Mouse (Mus musculus): Measurements from ENCODE around the gene Rhbdf1. TPM values are rescaled to one million over a fixed set of nuclear protein-coding genes. Genes with fewer than 3 reads are reported as not detected.

Rhbdf1 gene
- polyA plus RNA-seq, 2 experiments: 3.0 to 5.8 TPM

DNA sequence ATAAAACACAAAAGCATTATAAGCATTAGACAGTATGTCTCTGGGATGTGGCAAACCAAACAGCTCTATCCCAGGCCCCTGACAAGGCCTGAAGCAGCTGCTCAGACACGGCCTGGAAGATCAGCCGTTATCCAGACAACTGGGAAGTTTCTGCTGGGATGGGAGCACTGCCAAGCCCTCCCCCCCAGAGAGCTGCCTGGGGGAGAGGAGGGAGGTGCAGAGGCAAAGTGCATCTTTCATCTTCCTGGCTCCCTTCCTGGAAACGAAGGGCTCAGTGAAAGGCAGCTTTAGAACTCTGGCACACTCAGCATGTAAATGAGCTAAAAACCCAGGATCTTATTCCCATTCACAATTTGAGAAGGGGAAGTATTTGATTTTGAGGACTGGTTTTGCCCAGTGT lies 13.5 kb upstream of the Rhbdf1 start:
- peaks cover 0 to 18% of the 10 kb centered on the region in 2 experiments; a peak in 3 of 4 replicates for H3K4me1 ChIP-seq (replicated peaks; ENCODE audit: control insufficient read depth in 2 of 2, insufficient read depth in 2 of 2, low read length in 1 of 2)
- TF ChIP-seq CTCF (IDR thresholded peaks at IDR 0.05; ENCODE audit: low read depth) (no peak), EP300 (IDR thresholded peaks at IDR 0.05; ENCODE audit: low read depth) (no peak)
- 80% methylated on average over 3 of the region's 3 CpGs for WGBS (ENCODE audit: insufficient replicate concordance)
- ATAC-seq (ENCODE audit: insufficient read depth): no peak
- no peaks in the 10 kb centered on the region for H3K9me3 ChIP-seq (ENCODE audit: control insufficient read depth, low read length)
- H3K4me2 ChIP-seq (ENCODE audit: low read depth): no peak overlapping the region
- H3K36me3 ChIP-seq (replicated peaks; ENCODE audit: control insufficient read depth, insufficient read depth, low read depth): peaks cover 85% of the 10 kb centered on the region
- no peak overlapping the region; the same call in 1 of the 2 replicates for H3K27ac ChIP-seq
- H3K9ac ChIP-seq (replicated peaks): no peak overlapping the region
- DNase-seq (ENCODE audit: low read depth in 3 of 3, low spot score in 3 of 3): no peak
- no peak overlapping the region for H3K4me3 ChIP-seq (ENCODE audit: insufficient read depth in 1 of 2, low read depth in 2 of 2, low read length in 2 of 2)
- no peaks in the 10 kb centered on the region for H3K27me3 ChIP-seq (ENCODE audit: control insufficient read depth, insufficient read depth, low read length)

DNA sequence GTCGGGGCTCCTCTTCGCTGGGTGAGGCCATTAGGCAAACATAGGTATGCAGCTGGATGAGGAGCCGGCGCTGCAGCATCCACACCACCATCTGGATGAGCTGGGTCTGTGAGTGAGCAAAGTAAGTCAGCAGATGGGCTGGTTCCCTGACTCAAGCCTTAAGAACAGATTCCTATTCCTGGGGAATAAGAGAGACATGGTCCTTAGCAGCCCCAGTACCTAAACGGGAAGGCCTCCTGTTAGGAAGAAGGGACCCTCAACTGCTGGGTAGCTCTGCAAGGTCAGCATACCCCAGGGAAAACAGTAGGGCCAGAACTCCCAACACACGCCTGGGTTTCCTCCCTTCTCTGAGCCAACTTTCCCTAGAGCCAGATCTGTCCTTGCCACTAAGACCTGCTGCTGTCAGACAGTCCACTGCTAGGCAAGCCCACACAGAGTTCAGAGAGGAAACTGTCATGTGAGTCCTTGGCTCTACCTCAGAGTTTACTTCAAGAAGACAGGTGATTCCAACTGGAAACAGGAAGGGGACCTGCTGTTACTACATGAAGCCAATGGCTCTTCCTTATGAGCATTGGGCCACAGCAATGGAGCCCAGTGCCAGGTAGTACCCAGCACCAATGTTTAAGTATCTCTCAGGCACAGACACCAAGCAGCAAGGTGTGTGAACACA lies 12.9 kb upstream of the Rhbdf1 start:
- DNase-seq (ENCODE audit: low read depth in 3 of 3, low spot score in 3 of 3) (no peak), ATAC-seq (ENCODE audit: insufficient read depth) (no peak)
- no peak overlapping the region for H3K9ac ChIP-seq (replicated peaks)
- H3K4me1 ChIP-seq (replicated peaks; ENCODE audit: control insufficient read depth in 2 of 2, insufficient read depth in 2 of 2, low read length in 1 of 2): peaks cover 0 to 17% of the 10 kb centered on the region in 2 experiments; a peak in 3 of 4 replicates
- H3K4me3 ChIP-seq (ENCODE audit: insufficient read depth in 1 of 2, low read depth in 2 of 2, low read length in 2 of 2): no peak overlapping the region
- 93% methylated on average over 6 of the region's 6 CpGs for WGBS (ENCODE audit: insufficient replicate concordance)
- no peaks in the 10 kb centered on the region for H3K27me3 ChIP-seq (ENCODE audit: control insufficient read depth, insufficient read depth, low read length)
- H3K27ac ChIP-seq: peak overlapping the region; percentile 25
- TF ChIP-seq EP300 (IDR thresholded peaks at IDR 0.05; ENCODE audit: low read depth): no peak
- no peak for TF ChIP-seq CTCF (IDR thresholded peaks at IDR 0.05; ENCODE audit: low read depth)
- H3K9me3 ChIP-seq (ENCODE audit: control insufficient read depth, low read length): no peaks in the 10 kb centered on the region
- H3K4me2 ChIP-seq (ENCODE audit: low read depth): no peak overlapping the region
- peaks cover 86% of the 10 kb centered on the region for H3K36me3 ChIP-seq (replicated peaks; ENCODE audit: control insufficient read depth, insufficient read depth, low read depth)

DNA sequence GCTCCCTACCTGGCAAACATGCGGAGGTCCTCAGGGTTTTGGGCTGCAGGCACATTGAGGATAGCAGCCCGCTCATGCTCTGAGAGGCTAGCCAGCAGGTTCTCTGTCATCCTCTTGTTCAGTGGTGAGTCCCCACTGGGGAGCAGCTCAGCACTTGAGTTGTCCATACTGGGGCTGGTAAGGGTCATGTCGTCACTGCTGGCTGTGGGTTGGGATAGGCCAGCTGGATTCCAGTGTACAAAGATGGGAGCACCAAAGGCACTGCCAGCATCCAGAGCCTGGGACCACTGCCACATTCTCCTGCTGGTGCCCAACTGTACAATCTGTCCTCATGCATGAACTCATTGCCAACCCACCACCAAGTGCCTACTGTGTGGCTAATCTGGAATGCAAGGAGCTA lies 11.8 kb upstream of the Rhbdf1 start:
- Histone ChIP-seq H3K9me3 (ENCODE audit: control insufficient read depth, low read length) (no peaks in the 10 kb centered on the region), H3K4me3 (ENCODE audit: insufficient read depth in 1 of 2, low read depth in 2 of 2, low read length in 2 of 2) (no peak overlapping the region), H3K27ac (no peak overlapping the region), H3K9ac (replicated peaks) (no peak overlapping the region), H3K4me2 (ENCODE audit: low read depth) (no peak overlapping the region), H3K4me1 (replicated peaks; ENCODE audit: control insufficient read depth in 2 of 2, insufficient read depth in 2 of 2, low read length in 1 of 2) (peaks cover 0 to 17% of the 10 kb centered on the region in 2 experiments; a peak in 3 of 4 replicates), H3K27me3 (ENCODE audit: control insufficient read depth, insufficient read depth, low read length) (no peaks in the 10 kb centered on the region), H3K36me3 (replicated peaks; ENCODE audit: control insufficient read depth, insufficient read depth, low read depth) (peaks cover 78% of the 10 kb centered on the region)
- no peak for DNase-seq (ENCODE audit: low read depth in 3 of 3, low spot score in 3 of 3)
- TF ChIP-seq EP300 (IDR thresholded peaks at IDR 0.05; ENCODE audit: low read depth) (no peak), CTCF (IDR thresholded peaks at IDR 0.05; ENCODE audit: low read depth) (no peak)
- 94% methylated on average over 3 of the region's 3 CpGs for WGBS (ENCODE audit: insufficient replicate concordance)
- no peak for ATAC-seq (ENCODE audit: insufficient read depth)

DNA sequence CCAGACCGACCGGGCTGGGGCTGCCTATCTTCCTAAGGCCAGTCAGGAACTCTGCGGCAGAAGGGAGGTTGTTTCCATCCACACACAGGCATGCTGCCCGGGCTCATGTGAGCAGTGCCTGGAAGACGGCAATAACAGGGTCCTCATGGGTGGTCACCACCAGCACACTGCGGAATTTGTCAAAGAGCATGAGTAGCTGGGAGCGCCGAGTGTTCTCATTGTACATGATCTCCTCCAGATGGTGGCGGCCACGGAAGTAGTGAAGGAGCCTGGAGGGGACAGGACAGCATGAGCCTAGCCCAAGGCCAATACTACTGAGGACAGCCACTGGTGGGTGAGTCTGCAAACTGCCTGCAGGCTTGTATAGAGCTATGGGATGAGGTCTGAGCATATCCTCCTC lies 10.7 kb upstream of the Rhbdf1 start:
- H3K27ac ChIP-seq: no peak overlapping the region
- H3K4me1 ChIP-seq (replicated peaks; ENCODE audit: control insufficient read depth in 2 of 2, insufficient read depth in 2 of 2, low read length in 1 of 2): peaks cover 0 to 8% of the 10 kb centered on the region in 2 experiments; a peak in 2 of 4 replicates
- no peaks in the 10 kb centered on the region for H3K27me3 ChIP-seq (ENCODE audit: control insufficient read depth, insufficient read depth, low read length)
- peaks cover 70% of the 10 kb centered on the region for H3K36me3 ChIP-seq (replicated peaks; ENCODE audit: control insufficient read depth, insufficient read depth, low read depth)
- TF ChIP-seq CTCF (IDR thresholded peaks at IDR 0.05; ENCODE audit: low read depth) (no peak), EP300 (IDR thresholded peaks at IDR 0.05; ENCODE audit: low read depth) (no peak)
- no peak overlapping the region for H3K4me2 ChIP-seq (ENCODE audit: low read depth)
- no peak overlapping the region for H3K9ac ChIP-seq (replicated peaks)
- no peaks in the 10 kb centered on the region for H3K9me3 ChIP-seq (ENCODE audit: control insufficient read depth, low read length)
- WGBS (ENCODE audit: insufficient replicate concordance): 91% methylated on average over 10 of the region's 10 CpGs
- DNase-seq (ENCODE audit: low read depth in 3 of 3, low spot score in 3 of 3) (no peak), ATAC-seq (ENCODE audit: insufficient read depth) (no peak)
- no peak overlapping the region for H3K4me3 ChIP-seq (ENCODE audit: insufficient read depth in 1 of 2, low read depth in 2 of 2, low read length in 2 of 2)

DNA sequence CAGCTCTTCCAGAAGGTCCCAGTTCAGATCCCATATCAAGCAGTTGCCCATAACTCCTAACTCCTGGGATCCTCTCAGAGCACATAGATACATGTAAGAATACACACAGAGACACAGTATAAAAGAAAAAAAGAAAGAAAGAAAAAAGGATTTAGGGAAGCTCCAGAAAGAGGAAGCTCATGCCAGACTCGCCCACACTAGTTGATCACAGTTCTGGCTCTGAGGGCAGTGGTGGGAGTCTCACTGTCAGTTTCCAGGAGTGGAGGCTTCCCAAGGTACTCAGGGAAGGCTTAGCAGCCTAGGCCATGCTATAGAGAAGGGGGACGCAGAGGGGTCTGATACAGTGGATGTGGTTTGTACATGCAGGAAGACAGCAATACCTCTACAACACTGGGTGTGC lies 9.0 kb upstream of the Rhbdf1 start:
- 77% methylated on average over 2 of the region's 2 CpGs for WGBS (ENCODE audit: insufficient replicate concordance)
- H3K27ac ChIP-seq: no peak overlapping the region
- DNase-seq (ENCODE audit: low read depth in 3 of 3, low spot score in 3 of 3): no peak
- H3K4me3 ChIP-seq (ENCODE audit: insufficient read depth in 1 of 2, low read depth in 2 of 2, low read length in 2 of 2): no peak overlapping the region
- H3K4me1 ChIP-seq (replicated peaks; ENCODE audit: control insufficient read depth in 2 of 2, insufficient read depth in 2 of 2, low read length in 1 of 2): peaks cover 5 to 6% of the 10 kb centered on the region in 2 experiments
- no peak for ATAC-seq (ENCODE audit: insufficient read depth)
- no peak overlapping the region for H3K9ac ChIP-seq (replicated peaks)
- peaks cover 56% of the 10 kb centered on the region for H3K36me3 ChIP-seq (replicated peaks; ENCODE audit: control insufficient read depth, insufficient read depth, low read depth)
- no peak for TF ChIP-seq EP300 (IDR thresholded peaks at IDR 0.05; ENCODE audit: low read depth)
- no peak for TF ChIP-seq CTCF (IDR thresholded peaks at IDR 0.05; ENCODE audit: low read depth)
- H3K4me2 ChIP-seq (ENCODE audit: low read depth): no peak overlapping the region
- no peaks in the 10 kb centered on the region for H3K27me3 ChIP-seq (ENCODE audit: control insufficient read depth, insufficient read depth, low read length)
- no peaks in the 10 kb centered on the region for H3K9me3 ChIP-seq (ENCODE audit: control insufficient read depth, low read length)
